Mouse (Mus musculus): ENCODE measurements at regions not wholly inside any gene's neighbourhood (a gene's known extent, or its start where the extent isn't known, plus 50 kb on each side); places are given as distances from the start of the nearest gene placed in this dataset.

GRCm38 (mm10) chr13:28793166-28793935, 160.2 kb downstream of the Sox4 start:
- no peak for DNase-seq

GRCm38 (mm10) chr13:28792461-28793165, 160.9 kb downstream of the Sox4 start:
- DNase-seq: no peak

- DNase-seq: no peak
Measured at GRCm38 (mm10) chr13:28790381-28790780, 163.1 kb downstream of the Sox4 start.

- DNase-seq: no peak
Measured at GRCm38 (mm10) chr13:28787331-28787643, 166.2 kb downstream of the Sox4 start.

- DNase-seq: no peak
Measured at GRCm38 (mm10) chr13:28786629-28787330, 166.7 kb downstream of the Sox4 start.

GRCm38 (mm10) chr13:28782497-28783246, 170.8 kb downstream of the Sox4 start:
- DNase-seq: no peak

- no peak for DNase-seq
Measured at GRCm38 (mm10) chr13:28782081-28782480, 171.4 kb downstream of the Sox4 start.

- DNase-seq: no peak
Measured at GRCm38 (mm10) chr13:28781660-28782059, 171.9 kb downstream of the Sox4 start.

GRCm38 (mm10) chr13:28780462-28780861, 173.1 kb downstream of the Sox4 start:
- DNase-seq: no peak

GRCm38 (mm10) chr13:28775142-28775815, 178.2 kb downstream of the Sox4 start:
- DNase-seq: no peak

GRCm38 (mm10) chr13:28774649-28775048, 178.9 kb downstream of the Sox4 start:
- DNase-seq: no peak

GRCm38 (mm10) chr13:28773466-28773865, 180.0 kb downstream of the Sox4 start:
- DNase-seq: no peak

- DNase-seq: peak in 1 of 2 experiments; percentile 24
Measured at GRCm38 (mm10) chr13:28770531-28770930, 183.0 kb downstream of the Sox4 start.

GRCm38 (mm10) chr13:28770018-28770417, 183.5 kb downstream of the Sox4 start:
- no peak for DNase-seq

GRCm38 (mm10) chr13:28768717-28769426, 184.6 kb downstream of the Sox4 start:
- peak in 1 of 2 experiments; percentile 12 for DNase-seq

GRCm38 (mm10) chr13:28762555-28762954, 191.0 kb downstream of the Sox4 start:
- DNase-seq: no peak

- no peak for DNase-seq
Measured at GRCm38 (mm10) chr13:28759026-28759425, 194.5 kb downstream of the Sox4 start.

GRCm38 (mm10) chr13:28757846-28758522, 195.5 kb downstream of the Sox4 start:
- peak; percentile 9 to 13 for DNase-seq

GRCm38 (mm10) chr13:28756915-28757765, 196.4 kb downstream of the Sox4 start:
- no peak for DNase-seq

- no peak for DNase-seq
Measured at GRCm38 (mm10) chr13:28754207-28754606, 199.3 kb downstream of the Sox4 start.

Data from cerebellum, postnatal 25 days (tissue).